Mouse (Mus musculus): ENCODE data around the gene Ccdc187. TPM values are rescaled to one million over a fixed set of nuclear protein-coding genes. Genes with fewer than 3 reads are reported as not detected.

Ccdc187 gene
- total RNA-seq, 4 experiments from 2014 or later, result 0.08 to 0.17 (median 0.14) TPM

DNA sequence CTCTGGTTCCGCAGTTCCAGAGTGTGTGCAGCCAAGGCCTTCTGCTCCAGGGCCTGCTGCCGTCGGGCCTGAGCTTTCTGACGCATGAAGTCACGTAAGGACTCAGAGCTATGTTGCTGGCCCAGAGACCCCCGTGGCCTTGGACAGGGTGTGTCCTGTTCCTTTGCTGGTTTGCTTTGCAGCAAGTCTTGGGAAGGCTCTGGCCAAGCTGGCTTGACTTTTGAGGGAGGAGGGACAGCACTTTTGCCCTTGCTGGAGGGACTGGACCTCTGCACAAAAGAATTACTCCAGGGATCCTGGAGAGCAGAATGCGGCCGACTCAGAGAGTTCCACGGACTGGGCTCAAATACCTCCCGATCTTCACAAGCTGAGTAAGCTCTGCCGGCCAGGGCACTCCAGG lies 13.8 kb downstream of the Ccdc187 start:
- DNase-seq (ENCODE audit: low spot score), result no peak

DNA sequence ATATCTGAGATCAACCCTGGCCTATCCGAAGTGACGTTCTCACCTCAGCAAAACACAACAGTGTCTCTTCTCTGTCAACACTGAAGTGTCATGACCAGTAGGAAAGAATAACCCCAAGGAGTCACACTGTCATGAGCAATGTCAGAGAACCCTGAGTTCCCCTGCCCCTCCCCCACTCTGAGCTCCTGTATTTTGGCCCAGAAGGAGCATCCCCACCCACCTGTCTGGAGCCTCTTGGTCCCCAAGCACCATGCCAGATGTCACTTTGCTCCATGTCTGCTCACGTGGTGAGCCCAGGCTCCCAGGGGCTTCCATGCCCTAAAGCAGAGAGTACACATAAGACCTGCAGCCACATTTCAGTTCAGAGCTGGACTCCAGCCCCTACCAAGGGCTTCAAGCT lies 14.6 kb downstream of the Ccdc187 start:
- no peak for DNase-seq (ENCODE audit: low spot score)

DNA sequence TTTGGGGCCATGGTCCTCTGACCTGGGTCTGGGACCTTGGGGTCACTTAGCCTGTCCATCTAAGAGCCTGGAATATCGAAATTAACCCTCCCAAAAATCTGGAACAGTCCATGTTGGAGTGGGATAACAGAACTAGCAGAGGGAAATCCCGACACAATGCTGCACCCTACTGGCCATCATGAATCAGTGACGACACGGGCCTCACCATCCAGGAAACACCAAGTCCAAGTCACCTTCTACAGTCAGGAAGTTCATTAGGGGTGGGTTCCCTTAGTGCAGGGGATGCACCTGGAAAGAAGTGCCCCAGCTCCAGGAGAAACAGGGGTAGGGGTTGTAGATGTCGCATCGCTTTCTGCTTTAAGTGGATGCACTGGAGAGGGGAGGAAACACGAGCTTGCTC lies 20.7 kb downstream of the Ccdc187 start:
- peak; percentile 49 for DNase-seq (ENCODE audit: low spot score)

DNA sequence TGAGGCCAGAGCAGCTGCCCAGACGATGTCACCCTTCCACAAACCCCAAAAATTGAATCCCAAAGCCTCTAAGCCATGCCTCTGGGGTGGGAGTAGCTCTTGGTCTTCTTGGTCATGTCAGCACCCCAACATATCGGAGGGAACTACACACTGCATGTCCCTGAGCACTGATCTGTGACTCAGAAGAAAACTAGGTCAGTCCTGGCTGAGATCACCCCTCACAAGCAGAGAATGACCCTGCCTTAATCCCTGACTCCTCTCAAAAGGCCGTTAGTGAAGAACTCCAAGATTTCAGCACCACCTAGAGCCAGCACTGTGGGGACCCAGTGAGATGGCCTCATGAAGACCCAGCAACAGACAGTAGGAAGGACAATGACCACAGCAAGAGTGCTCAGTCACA lies 26.1 kb downstream of the Ccdc187 start:
- DNase-seq (ENCODE audit: low spot score), result no peak

DNA sequence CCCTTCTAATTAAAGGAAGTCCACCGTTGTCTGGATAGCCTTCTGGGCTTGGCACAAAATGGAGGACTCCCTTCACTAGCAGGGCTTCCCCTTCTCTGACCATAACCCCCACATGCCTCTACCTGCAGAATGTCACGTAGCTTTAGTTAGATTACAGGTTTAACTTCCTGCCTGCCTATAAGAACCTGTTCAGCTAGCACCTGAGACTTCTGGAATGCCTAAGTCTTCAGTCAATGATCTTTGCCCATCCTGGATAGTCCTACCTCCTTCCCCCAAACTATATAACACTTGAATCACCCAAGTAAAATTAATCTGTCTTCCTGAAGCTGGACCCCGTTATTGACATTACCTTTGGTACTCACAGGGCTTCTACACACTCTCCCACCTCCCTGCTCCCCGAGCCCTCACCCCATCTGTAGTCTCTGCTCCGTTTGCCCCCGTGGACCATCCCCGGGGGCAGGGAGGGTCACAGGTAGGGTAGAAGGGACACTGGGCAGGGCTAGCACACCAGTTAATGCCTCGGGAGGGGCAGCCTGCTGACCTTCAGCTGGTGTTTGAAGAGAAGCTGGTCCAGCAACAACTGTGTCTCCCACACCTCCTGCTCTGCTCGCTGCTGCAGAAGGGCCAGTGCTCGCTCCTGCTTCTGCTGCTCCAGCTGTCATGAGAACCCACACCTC lies 28.2 kb downstream of the Ccdc187 start:
- DNase-seq (ENCODE audit: low spot score), result no peak

DNA sequence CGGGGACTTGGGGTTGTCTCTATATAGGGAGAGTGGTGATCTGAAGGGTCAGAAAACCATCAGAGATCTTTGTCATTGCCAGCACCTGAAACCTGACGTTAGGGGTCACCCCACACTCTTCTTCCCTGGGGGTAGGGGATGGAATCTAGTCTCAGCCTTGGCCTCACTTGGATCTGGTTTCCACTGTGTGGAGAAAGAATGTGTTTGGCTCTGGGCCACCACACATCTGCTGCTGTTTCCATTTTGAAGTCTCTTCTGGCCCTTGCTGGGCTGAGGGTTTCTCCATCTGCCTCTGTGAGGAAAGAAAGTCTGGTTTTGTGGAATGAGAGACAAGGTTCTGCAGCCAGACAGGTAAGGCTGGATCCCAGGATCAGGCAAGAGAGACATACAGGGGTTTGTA lies 29.3 kb downstream of the Ccdc187 start:
- no peak for DNase-seq (ENCODE audit: low spot score)

DNA sequence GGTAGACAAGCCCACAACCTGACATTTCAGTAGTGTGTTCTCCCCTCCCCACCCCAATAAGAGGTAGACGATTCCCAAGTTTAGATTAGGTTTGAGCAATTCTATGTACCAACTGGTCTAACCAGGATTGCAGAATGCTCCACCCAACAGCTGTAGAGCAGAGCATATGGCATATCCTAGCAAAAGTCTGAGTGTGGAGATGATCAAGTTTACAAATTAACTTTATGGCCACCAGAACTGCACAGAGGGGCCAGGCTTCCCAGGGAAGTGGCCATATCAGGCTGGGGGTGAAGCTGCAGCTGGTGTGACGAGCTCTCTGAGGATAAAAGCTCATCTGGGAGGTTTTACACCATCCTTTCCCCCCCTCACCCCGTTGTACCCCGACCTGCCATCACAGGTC lies 29.7 kb downstream of the Ccdc187 start:
- no peak for DNase-seq (ENCODE audit: low spot score)

- no peak for DNase-seq (ENCODE audit: low spot score)
Measured at GRCm38 (mm10) chr2:26257315-26258096, 36.9 kb downstream of the Ccdc187 start.

DNA sequence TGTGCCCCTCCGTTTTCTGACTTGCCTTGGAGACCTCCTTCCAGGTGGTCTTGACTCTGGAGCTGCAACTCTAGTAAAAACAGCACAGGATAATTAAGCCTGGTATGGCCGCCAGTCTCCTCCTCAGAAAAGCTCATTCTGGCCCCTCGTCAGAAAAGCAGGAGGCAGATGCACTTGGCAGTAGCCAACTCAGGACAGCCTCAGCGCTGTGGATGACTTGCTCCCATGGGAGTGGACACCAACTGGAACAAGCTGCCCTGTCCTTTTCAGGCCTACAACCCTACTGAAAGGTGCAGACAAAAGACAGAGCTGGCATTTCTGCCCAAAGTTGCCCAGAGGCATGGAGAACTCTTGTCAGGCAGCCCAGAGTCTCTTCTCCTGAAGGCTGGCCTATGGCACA lies 39.5 kb downstream of the Ccdc187 start:
- DNase-seq (ENCODE audit: low spot score), result no peak

DNA sequence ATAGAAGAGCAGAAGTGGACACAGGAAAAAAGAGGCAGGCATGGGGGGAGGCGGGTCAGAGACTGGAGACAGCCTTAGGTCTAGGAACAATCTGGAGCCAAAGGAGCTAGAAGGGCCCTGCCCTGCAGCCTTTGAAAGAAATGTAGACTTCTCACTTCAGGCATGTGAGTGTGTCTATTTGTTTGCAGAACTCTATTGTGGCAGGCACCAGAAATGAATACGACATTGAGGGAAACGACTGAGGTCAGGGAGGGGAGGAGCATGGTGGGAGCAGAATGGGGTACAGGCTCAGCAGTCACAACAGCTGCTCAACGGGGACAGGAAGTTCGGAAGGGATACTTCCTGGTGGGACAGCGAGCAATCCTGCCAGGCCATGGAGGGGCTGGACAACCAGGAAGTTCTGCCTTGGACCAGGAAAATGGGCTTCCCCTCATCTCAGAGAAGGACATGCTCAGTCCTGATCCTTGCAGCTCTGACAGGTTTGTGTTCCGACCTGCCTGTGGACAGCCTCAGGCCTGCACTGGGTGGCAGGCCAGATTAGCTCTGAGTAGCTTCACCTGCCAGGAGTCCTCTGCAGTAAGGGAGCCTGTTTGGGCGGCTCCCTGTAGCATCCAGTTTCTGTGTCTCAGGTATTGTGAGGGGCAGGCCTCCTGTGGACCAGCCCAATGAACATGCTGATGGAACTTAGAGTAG lies 41.7 kb downstream of the Ccdc187 start:
- DNase-seq (ENCODE audit: low spot score), result no peak

DNA sequence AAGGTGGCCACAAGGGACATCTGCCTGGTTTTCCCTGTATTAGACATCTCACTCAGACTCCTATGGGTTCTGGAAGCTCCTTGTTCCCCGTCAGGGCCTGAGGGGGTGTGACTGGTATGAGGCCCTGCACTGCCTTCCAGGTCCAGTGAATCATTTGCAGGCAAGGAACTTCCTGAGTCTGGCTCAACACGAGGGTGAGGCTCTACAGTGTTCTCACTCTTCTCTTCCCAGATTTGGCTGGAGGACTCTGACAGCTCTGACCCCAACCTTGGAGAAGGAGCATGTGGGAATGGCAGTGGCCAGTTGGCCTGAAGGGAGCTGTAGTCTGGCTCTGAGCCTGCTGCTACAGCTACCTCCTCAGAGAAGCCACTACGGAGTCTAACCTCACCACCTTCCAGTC lies 46.8 kb downstream of the Ccdc187 start:
- DNase-seq (ENCODE audit: low spot score), result no peak

DNA sequence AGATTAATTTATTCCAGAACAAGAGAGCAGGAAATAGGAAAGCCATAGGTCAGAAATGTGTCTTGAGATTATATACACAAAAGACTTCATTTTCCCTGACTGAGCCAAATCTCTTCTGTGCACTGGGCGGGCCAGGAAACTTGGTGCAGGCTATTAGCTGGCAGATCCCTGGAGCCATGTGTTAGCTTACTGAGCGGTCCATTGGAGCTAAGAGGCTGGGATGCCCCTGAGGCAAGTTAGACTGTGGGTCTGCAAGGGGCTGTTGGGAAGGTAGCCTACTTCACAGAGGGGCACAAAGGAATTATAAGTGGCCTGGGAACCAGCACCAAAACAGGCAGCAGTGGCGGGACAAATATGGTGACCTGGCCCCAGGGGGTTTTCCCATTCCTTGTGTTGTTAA lies 53.5 kb downstream of the Ccdc187 start:
- no peak for DNase-seq (ENCODE audit: low spot score)

- DNase-seq (ENCODE audit: low spot score), result no peak
Measured at GRCm38 (mm10) chr2:26240330-26240729, 54.0 kb downstream of the Ccdc187 start.

- peak; percentile 86 for DNase-seq (ENCODE audit: low spot score)
Measured at GRCm38 (mm10) chr2:26237290-26237782, 57.0 kb downstream of the Ccdc187 start, which contains the start of gene Qsox2. TSS of gene Qsox2 (minus strand) at chr2:26237525.

- DNase-seq (ENCODE audit: low spot score), result no peak
Measured at GRCm38 (mm10) chr2:26236681-26237289, 57.6 kb downstream of the Ccdc187 start.

DNA sequence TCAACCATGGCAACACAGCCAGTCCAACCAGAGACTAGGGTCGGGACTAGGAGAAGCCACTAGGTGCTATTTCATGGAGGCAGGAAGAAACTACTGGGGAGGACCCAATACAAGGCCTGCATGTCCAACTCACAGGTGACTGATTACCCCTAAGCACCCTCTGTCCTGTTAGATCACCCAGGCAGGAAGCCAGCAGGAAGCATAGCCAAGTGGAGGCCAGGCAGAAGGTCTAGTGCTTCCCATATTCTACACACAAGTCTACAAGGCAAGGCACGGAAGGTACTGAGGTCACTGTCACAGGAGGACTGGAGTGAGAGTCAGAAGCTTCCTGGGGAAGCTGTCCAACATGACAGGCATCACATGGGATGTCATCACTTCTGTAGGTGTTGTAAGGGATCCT lies 59.6 kb downstream of the Ccdc187 start:
- DNase-seq (ENCODE audit: low spot score), result peak; percentile 27

- DNase-seq (ENCODE audit: low spot score), result no peak
Measured at GRCm38 (mm10) chr2:26234253-26234652, 60.1 kb downstream of the Ccdc187 start.

GRCm38 (mm10) chr2:26231366-26231765 lies 63.0 kb downstream of the Ccdc187 start:
- no peak for DNase-seq (ENCODE audit: low spot score)

DNA sequence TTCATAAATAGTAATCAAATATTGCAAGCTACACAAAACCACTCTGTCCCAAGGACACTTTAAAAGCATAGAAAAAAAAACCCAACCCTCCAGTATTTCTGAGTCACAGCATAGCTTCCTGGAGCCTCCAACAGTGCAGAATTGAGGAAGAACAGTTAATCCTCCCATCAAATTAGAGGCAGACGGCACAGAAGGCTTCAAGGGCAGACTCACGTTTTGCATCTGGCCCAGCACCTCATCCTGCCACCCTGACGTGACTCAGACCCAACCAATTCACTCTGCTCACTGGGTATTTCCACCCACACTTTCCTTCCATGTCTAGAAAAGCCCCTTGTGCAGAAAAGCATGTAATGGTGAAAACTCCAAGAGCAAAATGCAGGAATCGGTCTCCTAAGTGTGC lies 64.1 kb downstream of the Ccdc187 start:
- DNase-seq (ENCODE audit: low spot score), result no peak

GRCm38 (mm10) chr2:26227788-26228187 lies 66.6 kb downstream of the Ccdc187 start:
- DNase-seq (ENCODE audit: low spot score), result peak; percentile 44

GRCm38 (mm10) chr2:26225242-26225641 lies 69.1 kb downstream of the Ccdc187 start:
- DNase-seq (ENCODE audit: low spot score), result no peak

DNA sequence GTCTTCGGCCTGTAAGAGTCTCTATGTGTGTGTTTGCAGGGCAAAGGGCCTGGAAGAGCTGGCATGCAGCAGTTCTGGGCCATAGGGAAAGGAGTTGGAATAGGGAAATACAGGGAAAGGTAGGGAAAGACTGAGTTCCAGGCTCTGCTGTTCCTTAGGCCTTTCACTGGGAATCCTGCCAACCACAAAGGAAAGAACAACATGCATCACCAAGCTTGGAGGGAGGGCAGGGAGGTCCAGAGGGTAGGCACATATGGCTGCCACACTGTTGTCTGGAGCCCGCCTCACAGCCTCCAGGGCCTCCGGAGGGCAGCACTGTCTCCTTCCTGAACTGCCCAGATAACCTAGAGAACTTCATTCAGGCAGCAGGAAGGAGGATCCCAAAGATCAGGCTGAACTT lies 70.4 kb downstream of the Ccdc187 start:
- no peak for DNase-seq (ENCODE audit: low spot score)
